Mouse (Mus musculus) forebrain, embryonic 11.5 days (tissue): ENCODE measurements around the gene Fam222b. TPM values are rescaled to one million over a fixed set of nuclear protein-coding genes. Genes with fewer than 3 reads are reported as not detected.

Source experiments
- ATAC-seq: fragments of 200-750 bp; cut with Nextera tagmentation; replicated peaks from 2 replicates; pipeline ENCODE4 v1.8.0; 2017; ENCODE audit warnings: moderate TSS enrichment; ENCODE audit not compliant: low FRiP score
- DNase-seq: peaks from one replicate; pipeline ENCODE4 v3.0.0-alpha.2; 2017; ENCODE audit warnings: low spot score
- H3K27ac ChIP-seq: fragments of 300-500 bp; sonication (generic); 2 replicates; pipeline ENCODE4 v1.5.1; 2014; ENCODE audit warnings: low read depth, low read length
- H3K27me3 ChIP-seq: fragments of 300-500 bp; sonication (generic); 2 replicates; pipeline ENCODE4 v1.6.1; 2014; ENCODE audit warnings: mild to moderate bottlenecking, low read length, mixed read lengths; ENCODE audit not compliant: control insufficient read depth, insufficient read depth
- H3K36me3 ChIP-seq: fragments of 300-500 bp; sonication (generic); 2 replicates; pipeline ENCODE4 v1.6.1; 2014; ENCODE audit warnings: mild to moderate bottlenecking, low read length, moderate library complexity, mixed read lengths; ENCODE audit not compliant: control insufficient read depth, insufficient read depth
- H3K4me1 ChIP-seq: fragments of 300-500 bp; sonication (generic); replicated peaks from 2 replicates; pipeline ENCODE4 v1.6.1; 2014; ENCODE audit warnings: low read length, mixed read lengths; ENCODE audit not compliant: control insufficient read depth, insufficient read depth
- H3K4me2 ChIP-seq: fragments of 300-500 bp; sonication (generic); 2 replicates; pipeline ENCODE4 v1.6.1; 2014; ENCODE audit warnings: low read depth, mild to moderate bottlenecking, low read length, moderate library complexity, mixed read lengths; ENCODE audit not compliant: severe bottlenecking
- H3K4me3 ChIP-seq: fragments of 300-500 bp; sonication (generic); 2 replicates; pipeline ENCODE4 v1.5.1; 2014; ENCODE audit warnings: low read depth, low read length
- H3K9ac ChIP-seq: fragments of 300-500 bp; sonication (generic); 2 replicates; pipeline ENCODE4 v1.6.1; 2014; ENCODE audit warnings: low read length
- H3K9me3 ChIP-seq: fragments of 300-500 bp; sonication (generic); 2 replicates; pipeline ENCODE4 v1.6.1; 2016; ENCODE audit warnings: low read length, mixed read lengths; ENCODE audit not compliant: control insufficient read depth
- WGBS: fragments of 180-500 bp; shearing (Covaris S2); extraction: QIAGEN DNeasy Blood & Tissue Kit; methylation state at CpG from one replicate; pipeline ENCODE4 v1.1.7; 2014; 5-methylcytosine and 5-hydroxymethylcytosine counted together
- polyA plus RNA-seq: library from polyadenylated mRNA; unstranded; fragments of >200 nt; fragmentation: Nextera tagmentation; extraction: Ambion mirVana; gene quantifications from 2 replicates; pipeline ENCODE4 v1.2.1, GENCODE M21; 2014

Fam222b gene
- polyA plus RNA-seq, 1 experiment from 2014 or later = 31.3 TPM

DNA sequence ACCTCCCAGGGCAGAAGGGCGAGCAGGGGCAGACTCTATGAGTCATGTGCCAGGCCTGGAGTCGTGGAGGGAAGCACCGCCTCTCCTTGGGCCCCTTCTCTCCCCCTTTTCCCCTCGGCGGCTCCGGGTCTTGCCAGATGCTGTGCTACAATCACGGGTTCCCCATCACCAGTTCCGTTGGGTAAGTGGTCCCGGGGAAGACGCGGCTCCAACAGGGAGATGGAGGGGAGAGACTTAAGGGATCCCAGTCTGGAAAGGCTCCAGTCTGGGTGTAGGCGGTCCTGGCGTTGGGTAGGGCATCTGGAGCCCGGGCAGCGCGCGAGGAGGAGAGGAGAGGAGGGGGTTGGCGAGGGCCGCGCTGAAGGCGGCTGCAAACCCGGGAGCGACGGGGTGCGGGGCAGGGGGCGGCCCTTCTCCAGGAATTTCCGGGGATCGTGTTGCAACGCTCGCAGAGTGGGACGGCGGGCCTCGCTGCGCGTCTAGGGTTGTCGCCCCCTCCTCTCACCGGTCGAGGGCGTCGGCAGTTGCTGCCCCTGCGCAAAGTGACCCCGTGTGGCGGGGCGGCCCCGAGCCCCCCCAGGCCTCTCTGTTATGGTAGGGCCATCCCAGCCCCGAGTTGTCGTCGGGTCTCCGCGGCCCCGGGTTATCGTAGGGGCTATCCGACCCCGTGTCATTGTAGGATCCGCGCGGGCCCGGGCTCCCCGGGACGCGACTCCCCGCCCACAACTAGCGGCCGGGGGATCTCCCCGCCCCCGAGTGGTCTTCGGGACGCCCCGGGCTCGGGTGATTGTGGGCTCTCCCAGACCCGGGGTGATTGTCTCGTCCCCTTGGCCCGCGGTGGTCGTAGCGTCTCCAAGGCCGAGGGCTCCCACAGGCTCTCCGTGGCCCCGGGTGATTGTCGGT, 94.1 kb downstream of the Fam222b start, which contains the start of gene Rab34:
TSS of gene Rab34 (plus strand) at position 100 of the 903 bp plus-strand sequence.
- ATAC-seq (peak; percentile 73), DNase-seq (peak; percentile 92)
- peak within 1 kb of the TSS; percentile 81 for H3K9ac ChIP-seq
- peaks cover 5% of the 10 kb centered on the region for H3K36me3 ChIP-seq
- peak within 1 kb of the TSS; percentile 96 for H3K27ac ChIP-seq
- H3K4me3 ChIP-seq = peak within 1 kb of the TSS; percentile 70
- H3K4me1 ChIP-seq = peaks cover 13% of the 10 kb centered on the region; the same call in 1 of the 2 replicates
- peak within 1 kb of the TSS; percentile 66 for H3K4me2 ChIP-seq
- no peaks in the 10 kb centered on the region for H3K27me3 ChIP-seq
- under 1% methylated on average over 70 of the region's 80 CpGs for WGBS
- no peaks in the 10 kb centered on the region for H3K9me3 ChIP-seq

GRCm38 (mm10) chr11:78189234-78190040, 95.0 kb downstream of the Fam222b start:
- H3K27me3 ChIP-seq = no peaks in the 10 kb centered on the region
- no peaks in the 10 kb centered on the region for H3K9me3 ChIP-seq
- H3K4me2 ChIP-seq = peak overlapping the region; percentile 66
- DNase-seq (peak; percentile 97), ATAC-seq (peak; percentile 93)
- H3K4me1 ChIP-seq = peaks cover 13% of the 10 kb centered on the region; the same call in 1 of the 2 replicates
- H3K27ac ChIP-seq = peak overlapping the region; percentile 96
- H3K36me3 ChIP-seq = peaks cover 5% of the 10 kb centered on the region
- peak overlapping the region; percentile 70 for H3K4me3 ChIP-seq
- H3K9ac ChIP-seq = peak overlapping the region; percentile 81
- WGBS = under 1% methylated on average over 37 of the region's 42 CpGs

GRCm38 (mm10) chr11:78190041-78190440, 95.6 kb downstream of the Fam222b start:
- peak overlapping the region; percentile 70; the same call in 1 of the 2 replicates for H3K4me3 ChIP-seq
- no peak for ATAC-seq
- peak overlapping the region; percentile 96; the same call in 1 of the 2 replicates for H3K27ac ChIP-seq
- H3K9me3 ChIP-seq = no peaks in the 10 kb centered on the region
- no peak for DNase-seq
- H3K36me3 ChIP-seq = peaks cover 5% of the 10 kb centered on the region
- WGBS = 76% methylated on average over 6 of the region's 6 CpGs
- peak overlapping the region; percentile 81; the same call in 1 of the 2 replicates for H3K9ac ChIP-seq
- peak overlapping the region; percentile 66 for H3K4me2 ChIP-seq
- no peaks in the 10 kb centered on the region for H3K27me3 ChIP-seq
- peaks cover 13% of the 10 kb centered on the region; the same call in 1 of the 2 replicates for H3K4me1 ChIP-seq

DNA sequence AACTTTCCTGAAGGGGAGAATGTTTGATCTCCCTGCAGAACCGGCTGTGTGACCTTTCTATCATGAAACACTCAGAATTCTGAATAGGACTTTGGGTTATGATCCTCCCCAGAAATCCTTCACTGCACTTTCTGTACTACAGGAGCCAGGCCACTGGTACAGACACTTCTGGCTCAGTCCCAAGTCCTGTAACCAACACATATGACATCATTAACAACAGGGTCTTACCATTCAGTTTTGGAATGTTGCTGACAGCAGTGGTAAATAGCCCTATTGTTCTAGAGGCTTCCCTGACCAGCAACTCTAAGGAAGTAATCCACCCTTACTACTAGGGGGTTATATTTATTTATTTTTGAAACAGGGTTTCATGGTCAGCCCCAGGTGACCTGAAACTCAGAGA, 98.7 kb downstream of the Fam222b start, which contains the start of gene Proca1:
TSS of gene Proca1 (plus strand) at position 280 of the 400 bp plus-strand sequence.
- Histone ChIP-seq H3K36me3 (peaks cover 5% of the 10 kb centered on the region), H3K9me3 (no peaks in the 10 kb centered on the region), H3K4me3 (peak within 1 kb of the TSS; percentile 35; the same call in 1 of the 2 replicates), H3K27ac (no peak within 1 kb of the TSS), H3K27me3 (no peaks in the 10 kb centered on the region), H3K4me1 (peaks cover 14% of the 10 kb centered on the region; the same call in 1 of the 2 replicates), H3K4me2 (no peak within 1 kb of the TSS), H3K9ac (no peak within 1 kb of the TSS)
- ATAC-seq (no peak), DNase-seq (no peak)
- 74% methylated on average over 1 of the region's 1 CpGs for WGBS

DNA sequence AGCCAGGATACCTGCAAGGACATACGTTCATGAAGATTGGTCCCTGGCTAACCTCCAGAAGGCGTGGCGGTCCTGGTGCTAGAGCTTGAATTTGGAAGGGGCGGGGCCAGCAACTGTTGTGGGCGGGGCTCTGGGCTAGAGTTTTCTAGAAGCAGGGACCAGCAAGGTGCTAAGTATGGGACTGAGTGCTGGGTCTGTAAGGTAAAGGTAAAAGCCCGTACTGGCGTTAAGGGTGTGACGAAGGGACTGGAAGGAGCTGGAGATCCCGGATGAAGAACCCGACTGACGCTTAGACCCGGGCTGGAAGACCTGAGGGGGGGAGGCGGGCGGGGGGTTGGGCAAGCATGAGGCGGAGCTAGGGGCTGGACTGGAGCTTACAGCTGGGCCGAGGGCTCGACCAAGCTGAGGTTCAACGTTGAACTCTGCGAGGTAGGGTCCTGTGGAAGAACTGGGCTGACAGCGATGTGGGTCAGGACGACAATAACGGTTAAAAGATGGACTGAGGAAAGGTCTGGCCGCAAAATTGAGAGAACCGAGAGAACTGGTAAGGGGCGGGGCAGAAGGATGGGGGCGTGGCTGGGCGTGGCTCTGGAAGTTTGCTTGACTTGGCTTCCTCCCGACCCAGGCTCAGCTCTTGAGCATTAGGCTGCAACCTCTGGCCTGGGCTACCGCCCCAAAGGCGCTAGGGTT, 100.1 kb downstream of the Fam222b start:
- Histone ChIP-seq H3K36me3 (peaks cover 5% of the 10 kb centered on the region), H3K27me3 (no peaks in the 10 kb centered on the region), H3K4me1 (peaks cover 11% of the 10 kb centered on the region; the same call in 1 of the 2 replicates), H3K27ac (no peak overlapping the region), H3K4me3 (peak overlapping the region; percentile 35), H3K9ac (no peak overlapping the region; the same call in 1 of the 2 replicates), H3K9me3 (no peaks in the 10 kb centered on the region), H3K4me2 (peak overlapping the region; percentile 46)
- WGBS = 3% methylated on average over 30 of the region's 30 CpGs
- DNase-seq (peak; percentile 81), ATAC-seq (peak; percentile 44; the same call in 1 of the 2 replicates)

DNA sequence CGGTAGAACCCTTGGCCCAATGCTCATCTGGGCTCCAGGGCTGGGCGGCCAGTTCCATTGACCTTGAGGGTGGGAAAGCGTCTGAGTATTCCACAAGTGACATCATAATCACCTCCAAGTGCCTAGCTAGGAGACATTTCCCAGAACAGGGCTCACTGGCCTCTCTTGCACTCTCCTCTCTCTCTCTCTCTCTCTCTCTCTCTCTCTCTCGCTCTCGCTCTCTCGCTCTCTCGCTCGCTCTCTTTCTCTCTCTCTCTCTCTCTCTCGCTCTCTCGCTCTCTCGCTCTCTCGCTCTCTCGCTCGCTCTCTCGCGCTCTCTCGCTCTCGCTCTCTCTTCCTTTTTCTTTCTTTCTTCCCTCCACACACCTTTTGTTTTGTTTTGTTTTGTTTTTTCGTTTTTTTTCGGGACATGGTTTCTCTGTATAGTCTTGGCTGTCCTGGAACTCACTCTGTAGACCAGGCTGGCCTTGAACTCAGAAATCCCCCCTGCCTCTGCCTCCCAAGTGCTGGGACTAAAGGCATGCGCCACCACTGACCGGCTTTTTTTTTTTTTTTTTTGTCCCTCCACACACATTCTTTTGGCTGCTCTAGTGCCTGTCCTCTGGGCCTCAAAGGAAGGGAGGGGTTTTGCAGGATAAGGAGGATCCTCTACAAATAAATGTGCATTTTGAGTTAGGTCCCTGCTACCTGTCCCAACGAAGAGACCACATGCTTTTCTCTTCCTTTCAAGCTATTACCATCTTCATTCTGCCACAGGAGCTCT, 100.8 kb downstream of the Fam222b start:
- DNase-seq = no peak
- H3K27ac ChIP-seq = no peak overlapping the region
- WGBS = 63% methylated on average over 21 of the region's 23 CpGs
- H3K36me3 ChIP-seq = peaks cover 5% of the 10 kb centered on the region
- no peak for ATAC-seq
- peak overlapping the region; percentile 35 for H3K4me3 ChIP-seq
- H3K4me2 ChIP-seq = peak overlapping the region; percentile 46
- no peaks in the 10 kb centered on the region for H3K9me3 ChIP-seq
- H3K4me1 ChIP-seq = peaks cover 4% of the 10 kb centered on the region; the same call in 1 of the 2 replicates
- H3K27me3 ChIP-seq = no peaks in the 10 kb centered on the region
- H3K9ac ChIP-seq = no peak overlapping the region; the same call in 1 of the 2 replicates

DNA sequence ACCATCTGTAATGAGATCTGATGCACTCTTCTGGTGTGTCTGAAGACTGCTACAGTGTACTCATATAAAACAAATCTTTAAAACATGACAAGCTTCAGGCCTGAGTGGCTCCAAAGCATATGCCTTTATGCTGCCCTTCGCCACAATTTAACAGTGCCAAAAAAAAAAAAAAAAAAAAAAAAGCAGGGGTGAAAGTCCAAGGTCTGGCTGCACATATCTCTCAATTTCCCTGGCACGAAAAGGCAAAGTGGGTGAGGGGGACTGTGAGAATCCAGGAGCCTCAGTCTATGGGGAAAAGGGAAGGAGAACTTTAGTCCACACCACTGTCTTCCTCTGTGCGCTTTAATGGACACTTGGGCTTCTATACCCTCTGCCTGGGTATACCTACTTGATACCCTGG, 107.9 kb downstream of the Fam222b start:
- no peak overlapping the region for H3K4me2 ChIP-seq
- H3K9me3 ChIP-seq = no peaks in the 10 kb centered on the region
- H3K27me3 ChIP-seq = no peaks in the 10 kb centered on the region
- H3K4me1 ChIP-seq = no peaks in the 10 kb centered on the region
- no peak for ATAC-seq
- H3K27ac ChIP-seq = no peak overlapping the region
- 96% methylated on average over 3 of the region's 3 CpGs for WGBS
- DNase-seq = no peak
- H3K4me3 ChIP-seq = no peak overlapping the region
- peaks cover 4% of the 10 kb centered on the region; the same call in 1 of the 2 replicates for H3K36me3 ChIP-seq
- H3K9ac ChIP-seq = no peak overlapping the region
